ENCODE assay signal across 12 mouse cellular contexts in genomic region chr9:47574710-47575414, GRCm38 (mm10). TPM values are rescaled to one million over a fixed set of nuclear protein-coding genes. Genes with fewer than 3 reads are reported as not detected.
DNase-seq lines count a peak whose midpoint lies in the region; ATAC-seq and TF ChIP-seq lines count a peak whose summit lies in the region.
"Had no signal": no experiment of that assay in that cellular context is flagged by ENCODE, and none has a peak within 500 bp of the region (broad histone marks: within the 10 kb centered on the region; RNA-seq: fewer than 3 reads in every experiment).

No protein-coding gene starts in this region.

- no peaks in the 10 kb centered on the region for H3K36me3 ChIP-seq in heart, embryonic 10.5 days
- H3K36me3 ChIP-seq in stomach, embryonic 14.5 days (ENCODE audit: control insufficient read depth, insufficient read depth, low read length) = no peaks in the 10 kb centered on the region
- H3K36me3 ChIP-seq in stomach, postnatal 0 days (ENCODE audit: control insufficient read depth, insufficient read depth, low read length) = no peaks in the 10 kb centered on the region
- no peaks in the 10 kb centered on the region for H3K36me3 ChIP-seq in intestine, embryonic 16.5 days (ENCODE audit: control insufficient read depth, insufficient read depth, low read length)
- H3K36me3 ChIP-seq in stomach, embryonic 15.5 days = no peaks in the 10 kb centered on the region
- H3K36me3 ChIP-seq: midbrain, embryonic 15.5 days had no signal

- H3K27me3 ChIP-seq in heart, embryonic 10.5 days (ENCODE audit: insufficient read depth, poor library complexity, severe bottlenecking) = no peaks in the 10 kb centered on the region
- H3K27me3 ChIP-seq in stomach, embryonic 14.5 days (ENCODE audit: control insufficient read depth, insufficient read depth, low read length) = no peaks in the 10 kb centered on the region
- H3K27me3 ChIP-seq in stomach, postnatal 0 days (ENCODE audit: control insufficient read depth, insufficient read depth, low read length) = no peaks in the 10 kb centered on the region
- no peaks in the 10 kb centered on the region; the same call in 1 of the 2 replicates for H3K27me3 ChIP-seq in intestine, embryonic 16.5 days (replicated peaks; ENCODE audit: control insufficient read depth, insufficient read depth, low read length)
- H3K27me3 ChIP-seq in stomach, embryonic 15.5 days (replicated peaks) = no peaks in the 10 kb centered on the region
- H3K27me3 ChIP-seq: CH12.LX; midbrain, embryonic 15.5 days had no signal

- H3K27ac ChIP-seq in heart, embryonic 10.5 days = peak overlapping the region; percentile 31; the same call in 1 of the 2 replicates
- H3K27ac ChIP-seq in stomach, embryonic 14.5 days (ENCODE audit: low read length) = peak overlapping the region; percentile 21; the same call in 1 of the 2 replicates
- H3K27ac ChIP-seq in stomach, postnatal 0 days (replicated peaks) = no peak overlapping the region
- H3K27ac ChIP-seq in intestine, embryonic 16.5 days (ENCODE audit: low read length) = no peak overlapping the region
- peak overlapping the region; percentile 7; the same call in 1 of the 2 replicates for H3K27ac ChIP-seq in stomach, embryonic 15.5 days
- H3K27ac ChIP-seq: midbrain, embryonic 15.5 days had no signal

- H3K9me3 ChIP-seq in heart, embryonic 10.5 days = no peaks in the 10 kb centered on the region
- H3K9me3 ChIP-seq in stomach, embryonic 14.5 days (ENCODE audit: control insufficient read depth, low read depth, low read length) = no peaks in the 10 kb centered on the region
- H3K9me3 ChIP-seq in stomach, postnatal 0 days (ENCODE audit: control insufficient read depth, low read length) = no peaks in the 10 kb centered on the region
- H3K9me3 ChIP-seq in intestine, embryonic 16.5 days (ENCODE audit: control insufficient read depth, low read length) = no peaks in the 10 kb centered on the region
- H3K9me3 ChIP-seq in stomach, embryonic 15.5 days = no peaks in the 10 kb centered on the region
- H3K9me3 ChIP-seq: midbrain, embryonic 15.5 days had no signal

- peak; percentile 53; the same call in 1 of the 2 replicates for ATAC-seq in stomach, embryonic 14.5 days (ENCODE audit: insufficient number of reproducible peaks, insufficient read depth, low FRiP score, low read depth)
- ATAC-seq in stomach, postnatal 0 days (ENCODE audit: low FRiP score, low TSS enrichment) = no peak
- ATAC-seq in intestine, embryonic 16.5 days = peak; percentile 76
- ATAC-seq in stomach, embryonic 15.5 days (ENCODE audit: insufficient read depth, low FRiP score, low read depth) = peak; percentile 43; the same call in 1 of the 2 replicates
- ATAC-seq: midbrain, embryonic 15.5 days had no signal

- 44% methylated on average over 7 of the region's 7 CpGs for WGBS in heart, embryonic 10.5 days
- 34% methylated on average over 7 of the region's 7 CpGs for WGBS in stomach, embryonic 14.5 days
- WGBS in stomach, postnatal 0 days = 52% methylated on average over 7 of the region's 7 CpGs
- WGBS in intestine, embryonic 16.5 days = 49% methylated on average over 7 of the region's 7 CpGs
- WGBS in stomach, embryonic 15.5 days = 46% methylated on average over 7 of the region's 7 CpGs

- peak; percentile 83 for DNase-seq in heart, embryonic 10.5 days (ENCODE audit: low spot score)
- DNase-seq in heart, postnatal 36 days = no peak
- DNase-seq in stomach, postnatal 0 days (ENCODE audit: low spot score) = no peak
- no peak for DNase-seq in adrenal gland, adult 18-20 months (ENCODE audit: low spot score in 2 of 2)
- no peak for DNase-seq in right cerebral cortex, adult 2 months (ENCODE audit: low spot score in 2 of 2)
- DNase-seq: adrenal gland, adult 2 months; thymus, adult 2 months had no signal

- intact Hi-C loops in heart, postnatal 36 days (cut with DNase I) = no loop called here

- no peak overlapping the region for H3K4me2 ChIP-seq in stomach, embryonic 14.5 days (replicated peaks; ENCODE audit: low read depth, low read length)
- no peak overlapping the region for H3K4me2 ChIP-seq in stomach, postnatal 0 days (replicated peaks; ENCODE audit: low read depth)
- no peak overlapping the region for H3K4me2 ChIP-seq in intestine, embryonic 16.5 days (ENCODE audit: low read depth, low read length)
- no peak overlapping the region for H3K4me2 ChIP-seq in stomach, embryonic 15.5 days
- H3K4me2 ChIP-seq: midbrain, embryonic 15.5 days had no signal

- TF ChIP-seq CTCF in stomach, postnatal 0 days (IDR thresholded peaks at IDR 0.05; ENCODE audit: low read depth) = no peak

- TF ChIP-seq EP300 in stomach, postnatal 0 days (optimal IDR thresholded peaks at IDR 0.05) = no peak

- no peak overlapping the region for H3K4me3 ChIP-seq in heart, embryonic 10.5 days
- no peak overlapping the region for H3K4me3 ChIP-seq in stomach, embryonic 14.5 days (ENCODE audit: low read depth, low read length)
- no peak overlapping the region for H3K4me3 ChIP-seq in stomach, postnatal 0 days (ENCODE audit: low read depth, low read length)
- no peak overlapping the region for H3K4me3 ChIP-seq in intestine, embryonic 16.5 days (ENCODE audit: low read length)
- no peak overlapping the region for H3K4me3 ChIP-seq in stomach, embryonic 15.5 days (replicated peaks)
- H3K4me3 ChIP-seq: midbrain, embryonic 15.5 days had no signal

- H3K9ac ChIP-seq in stomach, embryonic 14.5 days (replicated peaks; ENCODE audit: low read depth, low read length) = no peak overlapping the region
- no peak overlapping the region for H3K9ac ChIP-seq in stomach, postnatal 0 days (ENCODE audit: low read length)
- H3K9ac ChIP-seq in intestine, embryonic 16.5 days (ENCODE audit: low read depth, low read length) = no peak overlapping the region
- no peak overlapping the region for H3K9ac ChIP-seq in stomach, embryonic 15.5 days
- H3K9ac ChIP-seq: midbrain, embryonic 15.5 days had no signal

- peaks cover 38% of the 10 kb centered on the region for H3K4me1 ChIP-seq in heart, embryonic 10.5 days
- peaks cover 10% of the 10 kb centered on the region; the same call in 1 of the 2 replicates for H3K4me1 ChIP-seq in stomach, embryonic 14.5 days (ENCODE audit: control insufficient read depth, insufficient read depth, low read length)
- H3K4me1 ChIP-seq in stomach, postnatal 0 days (replicated peaks; ENCODE audit: control insufficient read depth, insufficient read depth) = no peaks in the 10 kb centered on the region
- H3K4me1 ChIP-seq in intestine, embryonic 16.5 days (ENCODE audit: control insufficient read depth, insufficient read depth, low read length) = no peaks in the 10 kb centered on the region
- H3K4me1 ChIP-seq in stomach, embryonic 15.5 days = peaks cover 5% of the 10 kb centered on the region; the same call in 1 of the 2 replicates

RNA-seq across cellular contexts. Expression of gene Cadm1, which starts 44.9 kb away (rescaled TPM):
- 44.7 and 68.4 TPM in 2 replicates for polyA plus RNA-seq in heart, embryonic 10.5 days (2016; fragmentation: Nextera tagmentation; extraction: Ambion mirVana)
- 1 to 10 TPM; 2.0 to 2.8 TPM for total RNA-seq in heart, postnatal 36 days (2021)
- 70.5 and 74.6 TPM in 2 replicates for polyA plus RNA-seq in stomach, embryonic 14.5 days (2014; fragmentation: Nextera tagmentation; extraction: Ambion mirVana)
- 18.3 and 20.0 TPM in 2 replicates for polyA plus RNA-seq in stomach, postnatal 0 days (2015; fragmentation: Nextera tagmentation; extraction: Ambion mirVana)
- 37.3 and 43.0 TPM in 2 replicates for polyA plus RNA-seq in intestine, embryonic 16.5 days (2015; fragmentation: Nextera tagmentation; extraction: Ambion mirVana)
- 40.1 and 43.5 TPM in 2 replicates for polyA plus RNA-seq in stomach, embryonic 15.5 days (2015; fragmentation: Nextera tagmentation; extraction: Ambion mirVana)
- 10 to 100 TPM; 37.1 to 45.5 TPM for total RNA-seq in adrenal gland, adult 18-20 months (2021)
- total RNA-seq: CH12.LX had no signal

Comparison
In these comparisons a context has a peak if more than half of its experiments do, and no peak if none do; other contexts are left out.
1. H3K27ac ChIP-seq: peak in heart, embryonic 10.5 days (single experiment), stomach, embryonic 14.5 days (single experiment) and stomach, embryonic 15.5 days (single experiment); none in stomach, postnatal 0 days (single experiment) and intestine, embryonic 16.5 days (single experiment).